Mouse (Mus musculus) kidney, adult 2 months (tissue): Measurements from ENCODE around the gene Crtc3. TPM values are rescaled to one million over a fixed set of nuclear protein-coding genes. Genes with fewer than 3 reads are reported as not detected.

Experiments used
- DNase-seq: peaks from one replicate; pipeline ENCODE4 v3.0.0; 2021
- H3K27ac ChIP-seq: fragments of 200-500 bp; 2 replicates; pipeline ENCODE4 v1.5.1; 2012; ENCODE audit warnings: low read depth, low read length, control low read depth, inconsistent platforms; ENCODE audit not compliant: insufficient read depth
- H3K27me3 ChIP-seq: fragments of 200-500 bp; replicated peaks from 2 replicates; pipeline ENCODE4 v1.6.1; 2012; ENCODE audit warnings: mild to moderate bottlenecking, moderate library complexity, low read length, inconsistent platforms; ENCODE audit not compliant: control insufficient read depth, insufficient read depth
- H3K36me3 ChIP-seq: fragments of 200-500 bp; 2 replicates; pipeline ENCODE4 v1.6.1; 2012; ENCODE audit warnings: mild to moderate bottlenecking, moderate library complexity, low read length, inconsistent platforms; ENCODE audit not compliant: control insufficient read depth, insufficient read depth
- H3K4me1 ChIP-seq: fragments of 200-500 bp; 2 replicates; pipeline ENCODE4 v1.6.1; 2011; ENCODE audit warnings: low read length; ENCODE audit not compliant: control insufficient read depth, insufficient read depth
- H3K4me3 ChIP-seq: fragments of 200-500 bp; 2 replicates; pipeline ENCODE4 v1.5.1; 2011; ENCODE audit warnings: mild to moderate bottlenecking, low read depth, low read length, control low read depth; ENCODE audit not compliant: insufficient read depth
- CTCF ChIP-seq: fragments of 200-500 bp; conservative IDR thresholded peaks from 2 replicates; pipeline ENCODE4 v1.5.1; 2011; ENCODE audit warnings: low read depth, mild to moderate bottlenecking, control low read depth, low read length, moderate library complexity, mixed read lengths; ENCODE audit not compliant: insufficient read depth, insufficient read length
- POLR2A ChIP-seq: fragments of 200-500 bp; IDR thresholded peaks from one replicate; pipeline ENCODE4 v1.6.1; 2011; ENCODE audit warnings: low read depth, low read length, control low read depth
- WGBS: fragments of 180-500 bp; shearing (Covaris S2); methylation state at CpG from one replicate; pipeline ENCODE4 v1.1.7; 2018; 5-methylcytosine and 5-hydroxymethylcytosine counted together
- polyA plus RNA-seq: library from polyadenylated mRNA; depleted of rRNA; stranded (reverse); fragments of >200 nt; gene quantifications from 2 replicates; pipeline ENCODE4 v1.2.3, GENCODE M21; 2012

Crtc3 gene
- polyA plus RNA-seq, 1 experiment = 13.3 TPM

- no peak for DNase-seq
- Histone ChIP-seq H3K27me3 (no peaks in the 10 kb centered on the region), H3K27ac (no peak overlapping the region), H3K4me3 (no peak overlapping the region), H3K4me1 (peaks cover 7% of the 10 kb centered on the region; the same call in 1 of the 2 replicates), H3K36me3 (no peaks in the 10 kb centered on the region)
- WGBS = 88% methylated on average over 7 of the region's 7 CpGs
- no peak for TF ChIP-seq POLR2A
- TF ChIP-seq CTCF = no peak
Observed at GRCm38 (mm10) chr7:80653971-80654370, 34.7 kb downstream of the Crtc3 start.

GRCm38 (mm10) chr7:80653077-80653476, 35.6 kb downstream of the Crtc3 start:
- WGBS = 80% methylated on average over 10 of the region's 10 CpGs
- Histone ChIP-seq H3K36me3 (no peaks in the 10 kb centered on the region), H3K27ac (no peak overlapping the region), H3K4me1 (peaks cover 7% of the 10 kb centered on the region; the same call in 1 of the 2 replicates), H3K27me3 (no peaks in the 10 kb centered on the region), H3K4me3 (no peak overlapping the region)
- no peak for DNase-seq
- TF ChIP-seq CTCF (no peak), POLR2A (no peak)

- DNase-seq = no peak
- peaks cover 7% of the 10 kb centered on the region; the same call in 1 of the 2 replicates for H3K4me1 ChIP-seq
- H3K4me3 ChIP-seq = no peak overlapping the region
- no peaks in the 10 kb centered on the region for H3K36me3 ChIP-seq
- no peaks in the 10 kb centered on the region for H3K27me3 ChIP-seq
- WGBS = 61% methylated on average over 5 of the region's 5 CpGs
- TF ChIP-seq CTCF = no peak
- TF ChIP-seq POLR2A = no peak
- H3K27ac ChIP-seq = no peak overlapping the region
Observed at GRCm38 (mm10) chr7:80652289-80652688, 36.4 kb downstream of the Crtc3 start.

GRCm38 (mm10) chr7:80647437-80647871, 41.2 kb downstream of the Crtc3 start:
- peak; percentile 51 for DNase-seq
- TF ChIP-seq CTCF (no peak), POLR2A (no peak)
- peak overlapping the region; percentile 14; the same call in 1 of the 2 replicates for H3K4me3 ChIP-seq

GRCm38 (mm10) chr7:80646093-80647025, 42.3 kb downstream of the Crtc3 start:
- no peak overlapping the region for H3K27ac ChIP-seq
- H3K27me3 ChIP-seq = no peaks in the 10 kb centered on the region
- DNase-seq = no peak
- H3K36me3 ChIP-seq = no peaks in the 10 kb centered on the region
- WGBS = 90% methylated on average over 10 of the region's 10 CpGs
- H3K4me1 ChIP-seq = peaks cover 10% of the 10 kb centered on the region
- no peak overlapping the region for H3K4me3 ChIP-seq
- no peak for TF ChIP-seq CTCF
- TF ChIP-seq POLR2A = no peak

More at GRCm38 (mm10) chr7:80647437-80647871, 41.2 kb downstream of the Crtc3 start:
- Histone ChIP-seq H3K27me3 (no peaks in the 10 kb centered on the region), H3K4me1 (peaks cover 4% of the 10 kb centered on the region; the same call in 1 of the 2 replicates), H3K27ac (peak overlapping the region; percentile 24; the same call in 1 of the 2 replicates), H3K36me3 (no peaks in the 10 kb centered on the region)
- 37% methylated on average over 7 of the region's 7 CpGs for WGBS

GRCm38 (mm10) chr7:80642976-80643666, 45.6 kb downstream of the Crtc3 start:
- Histone ChIP-seq H3K36me3 (no peaks in the 10 kb centered on the region), H3K27me3 (no peaks in the 10 kb centered on the region), H3K27ac (no peak overlapping the region), H3K4me3 (no peak overlapping the region), H3K4me1 (peaks cover 11% of the 10 kb centered on the region)
- TF ChIP-seq CTCF (no peak), POLR2A (no peak)
- whole genome bisulfite sequencing = 72% methylated on average over 8 of the region's 8 CpGs
- DNase-seq = no peak

GRCm38 (mm10) chr7:80642552-80642951, 46.1 kb downstream of the Crtc3 start:
- TF ChIP-seq CTCF = no peak
- no peak for TF ChIP-seq POLR2A
- Histone ChIP-seq H3K36me3 (no peaks in the 10 kb centered on the region), H3K4me3 (no peak overlapping the region), H3K27me3 (no peaks in the 10 kb centered on the region), H3K4me1 (peaks cover 11% of the 10 kb centered on the region), H3K27ac (no peak overlapping the region)
- no peak for DNase-seq
- 59% methylated on average over 5 of the region's 5 CpGs for WGBS
